8 mouse cellular contexts compared by ENCODE assay signal in genomic region chr10:80296824-80297223, GRCm38 (mm10). TPM values are rescaled to one million over a fixed set of nuclear protein-coding genes. Genes with fewer than 3 reads are reported as not detected.
DNase-seq lines count a peak whose midpoint lies in the region; ATAC-seq and TF ChIP-seq lines count a peak whose summit lies in the region.
"Had no signal": no experiment of that assay in that cellular context is flagged by ENCODE, and none has a peak within 500 bp of the region (broad histone marks: within the 10 kb centered on the region; RNA-seq: fewer than 3 reads in every experiment).

No protein-coding gene starts in this region.

- TF ChIP-seq CTCF in hindbrain, postnatal 0 days (IDR thresholded peaks at IDR 0.05; ENCODE audit: low read depth), result no peak
- TF ChIP-seq CTCF in olfactory bulb, adult 2 months (IDR thresholded peaks at IDR 0.05; ENCODE audit: insufficient read depth, low read depth, low read length), result no peak

- H3K27ac ChIP-seq in limb, embryonic 11.5 days (replicated peaks; ENCODE audit: low read depth, low read length), result no peak overlapping the region
- no peak overlapping the region for H3K27ac ChIP-seq in limb, embryonic 10.5 days
- peak overlapping the region; percentile 95 for H3K27ac ChIP-seq in forebrain, embryonic 12.5 days
- peak overlapping the region; percentile 99 for H3K27ac ChIP-seq in hindbrain, postnatal 0 days
- H3K27ac ChIP-seq in olfactory bulb, adult 2 months (ENCODE audit: insufficient read depth, low read depth, low read length), result peak overlapping the region; percentile 32
- H3K27ac ChIP-seq: liver, embryonic 13.5 days had no signal

- H3K36me3 ChIP-seq in limb, embryonic 11.5 days (ENCODE audit: control insufficient read depth, insufficient read depth, low read length), result peaks cover 14% of the 10 kb centered on the region; the same call in 1 of the 2 replicates
- H3K36me3 ChIP-seq in limb, embryonic 10.5 days, result peaks cover 22% of the 10 kb centered on the region
- peaks cover 20% of the 10 kb centered on the region for H3K36me3 ChIP-seq in forebrain, embryonic 12.5 days (replicated peaks)
- H3K36me3 ChIP-seq in hindbrain, postnatal 0 days (ENCODE audit: insufficient read depth, low read length), result peaks cover 10% of the 10 kb centered on the region; the same call in 1 of the 2 replicates

- no peak overlapping the region; the same call in 1 of the 2 replicates for H3K4me2 ChIP-seq in limb, embryonic 11.5 days (ENCODE audit: low read depth, severe bottlenecking)
- peak overlapping the region; percentile 62 for H3K4me2 ChIP-seq in forebrain, embryonic 12.5 days
- peak overlapping the region; percentile 79 for H3K4me2 ChIP-seq in hindbrain, postnatal 0 days (ENCODE audit: low read depth, low read length)

- peaks cover 29% of the 10 kb centered on the region for H3K4me1 ChIP-seq in limb, embryonic 11.5 days (ENCODE audit: control insufficient read depth, insufficient read depth, low read length)
- H3K4me1 ChIP-seq in limb, embryonic 10.5 days, result peaks cover 60% of the 10 kb centered on the region
- peaks cover 84% of the 10 kb centered on the region for H3K4me1 ChIP-seq in forebrain, embryonic 12.5 days
- H3K4me1 ChIP-seq in hindbrain, postnatal 0 days (ENCODE audit: insufficient read depth, low read length), result peaks cover 38% of the 10 kb centered on the region
- peaks cover 64% of the 10 kb centered on the region for H3K4me1 ChIP-seq in olfactory bulb, adult 2 months (ENCODE audit: control insufficient read depth, insufficient read depth, low read length)

- no peak for TF ChIP-seq POLR2A in olfactory bulb, adult 2 months (IDR thresholded peaks at IDR 0.05; ENCODE audit: insufficient read depth, low read depth, low read length)

- 0 out of 2 replicates have a peak overlapping the region, but pooled peaks have one; percentile 22 for H3K9ac ChIP-seq in limb, embryonic 11.5 days (ENCODE audit: low read length)
- H3K9ac ChIP-seq in forebrain, embryonic 12.5 days, result peak overlapping the region; percentile 69
- peak overlapping the region; percentile 64 for H3K9ac ChIP-seq in hindbrain, postnatal 0 days (replicated peaks; ENCODE audit: low read length)

- 80% methylated on average over 5 of the region's 5 CpGs for WGBS in limb, embryonic 11.5 days
- WGBS in limb, embryonic 10.5 days, result 85% methylated on average over 5 of the region's 5 CpGs
- 80% methylated on average over 5 of the region's 5 CpGs for WGBS in forebrain, embryonic 12.5 days
- WGBS in hindbrain, postnatal 0 days, result 71% methylated on average over 5 of the region's 5 CpGs
- WGBS in olfactory bulb, adult 2 months, result 78% methylated on average over 5 of the region's 5 CpGs

- H3K9me3 ChIP-seq in limb, embryonic 11.5 days (ENCODE audit: control insufficient read depth, low read length), result no peaks in the 10 kb centered on the region
- H3K9me3 ChIP-seq in limb, embryonic 10.5 days (replicated peaks), result no peaks in the 10 kb centered on the region
- H3K9me3 ChIP-seq in forebrain, embryonic 12.5 days, result no peaks in the 10 kb centered on the region
- H3K9me3 ChIP-seq in hindbrain, postnatal 0 days (ENCODE audit: low read length), result no peaks in the 10 kb centered on the region
- H3K9me3 ChIP-seq: liver, embryonic 13.5 days had no signal

- H3K27me3 ChIP-seq in limb, embryonic 11.5 days (ENCODE audit: control insufficient read depth, insufficient read depth, low read length), result peaks cover 39% of the 10 kb centered on the region
- peaks cover 57% of the 10 kb centered on the region for H3K27me3 ChIP-seq in limb, embryonic 10.5 days (ENCODE audit: low read depth, poor library complexity, severe bottlenecking)
- 0 out of 2 replicates have a peak, but pooled peaks cover 9% of the 10 kb centered on the region for H3K27me3 ChIP-seq in forebrain, embryonic 12.5 days
- no peaks in the 10 kb centered on the region for H3K27me3 ChIP-seq in hindbrain, postnatal 0 days (ENCODE audit: insufficient read depth, low read length)

- DNase-seq in limb, embryonic 11.5 days (ENCODE audit: low spot score), result no peak
- no peak for DNase-seq in limb, embryonic 10.5 days (ENCODE audit: low spot score)
- no peak for DNase-seq in hindbrain, postnatal 0 days (ENCODE audit: low spot score)
- DNase-seq in adrenal gland, postnatal 36 days, result no peak
- no peak for DNase-seq in lung, postnatal 4 days
- DNase-seq: liver, embryonic 13.5 days had no signal

- H3K4me3 ChIP-seq in limb, embryonic 11.5 days (ENCODE audit: low read depth, low read length), result no peak overlapping the region
- no peak overlapping the region for H3K4me3 ChIP-seq in limb, embryonic 10.5 days
- H3K4me3 ChIP-seq in forebrain, embryonic 12.5 days (replicated peaks), result peak overlapping the region; percentile 46
- peak overlapping the region; percentile 48; the same call in 1 of the 2 replicates for H3K4me3 ChIP-seq in hindbrain, postnatal 0 days (ENCODE audit: low read length)
- H3K4me3 ChIP-seq in olfactory bulb, adult 2 months (ENCODE audit: insufficient read depth, low read depth, low read length), result peak overlapping the region; percentile 77

- no peak for ATAC-seq in limb, embryonic 11.5 days (ENCODE audit: insufficient number of reproducible peaks, low FRiP score, low TSS enrichment, low read depth)
- ATAC-seq in forebrain, embryonic 12.5 days (ENCODE audit: low FRiP score), result no peak
- ATAC-seq in hindbrain, postnatal 0 days, result no peak

RNA-seq across cellular contexts. Expression of gene Apc2, which starts 1.0 kb away (rescaled TPM):
- polyA plus RNA-seq in limb, embryonic 11.5 days (2014; fragmentation: Nextera tagmentation; extraction: Ambion mirVana), result 4.5 and 5.0 TPM in 2 replicates
- polyA plus RNA-seq in limb, embryonic 10.5 days (2016; fragmentation: Nextera tagmentation; extraction: Ambion mirVana), result 0.90 and 2.9 TPM in 2 replicates
- 144 and 165 TPM in 2 replicates for polyA plus RNA-seq in forebrain, embryonic 12.5 days (2016; fragmentation: Nextera tagmentation; extraction: Ambion mirVana)
- 358 and 374 TPM in 2 replicates for total RNA-seq in hindbrain, postnatal 0 days (2014; rRNA removed)
- 81.3 and 97.6 TPM in 2 replicates for polyA plus RNA-seq in hindbrain, postnatal 0 days (2015; fragmentation: Nextera tagmentation; extraction: Ambion mirVana)
- not detected in 2 replicates for polyA plus RNA-seq in olfactory bulb, adult 2 months (2012; ENCODE audit: insufficient read depth, insufficient read length, low replicate concordance, missing spikeins)
- 1 to 10 TPM in 1 of 2 experiments, under 1 TPM in 1; 0.70 to 1.5 TPM for total RNA-seq in adrenal gland, postnatal 36 days (2021)

RNA-seq across cellular contexts. Expression of gene Rps15, which starts 4.6 kb away (rescaled TPM):
- polyA plus RNA-seq in limb, embryonic 11.5 days (2014; fragmentation: Nextera tagmentation; extraction: Ambion mirVana), result 1,071 TPM in 2 replicates
- polyA plus RNA-seq in limb, embryonic 10.5 days (2016; fragmentation: Nextera tagmentation; extraction: Ambion mirVana), result 1,092 and 1,255 TPM in 2 replicates
- polyA plus RNA-seq in forebrain, embryonic 12.5 days (2016; fragmentation: Nextera tagmentation; extraction: Ambion mirVana), result 708 and 760 TPM in 2 replicates
- 1,031 and 1,483 TPM in 2 replicates for total RNA-seq in hindbrain, postnatal 0 days (2014; rRNA removed)
- 676 and 682 TPM in 2 replicates for polyA plus RNA-seq in hindbrain, postnatal 0 days (2015; fragmentation: Nextera tagmentation; extraction: Ambion mirVana)
- polyA plus RNA-seq in olfactory bulb, adult 2 months (2012; ENCODE audit: insufficient read depth, insufficient read length, low replicate concordance, missing spikeins), result 978 TPM in 1 of 2 replicates, not detected in the other
- total RNA-seq in adrenal gland, postnatal 36 days (2021), result 1,000 to 10,000 TPM; 1,173 to 1,236 TPM

RNA-seq across cellular contexts. Expression of gene 2310011J03Rik, which starts 23.5 kb away (rescaled TPM):
- polyA plus RNA-seq in limb, embryonic 11.5 days (2014; fragmentation: Nextera tagmentation; extraction: Ambion mirVana), result 38.1 and 45.0 TPM in 2 replicates
- polyA plus RNA-seq in limb, embryonic 10.5 days (2016; fragmentation: Nextera tagmentation; extraction: Ambion mirVana), result 58.2 and 60.9 TPM in 2 replicates
- 42.6 and 44.4 TPM in 2 replicates for polyA plus RNA-seq in forebrain, embryonic 12.5 days (2016; fragmentation: Nextera tagmentation; extraction: Ambion mirVana)
- 28.9 and 36.0 TPM in 2 replicates for total RNA-seq in hindbrain, postnatal 0 days (2014; rRNA removed)
- 35.7 and 38.4 TPM in 2 replicates for polyA plus RNA-seq in hindbrain, postnatal 0 days (2015; fragmentation: Nextera tagmentation; extraction: Ambion mirVana)
- not detected in 2 replicates for polyA plus RNA-seq in olfactory bulb, adult 2 months (2012; ENCODE audit: insufficient read depth, insufficient read length, low replicate concordance, missing spikeins)
- total RNA-seq in adrenal gland, postnatal 36 days (2021), result 10 to 100 TPM; 24.6 to 32.0 TPM

RNA-seq across cellular contexts. Expression of gene Pcsk4, which starts 32.5 kb away (rescaled TPM):
- polyA plus RNA-seq in limb, embryonic 11.5 days (2014; fragmentation: Nextera tagmentation; extraction: Ambion mirVana), result 4.4 and 5.3 TPM in 2 replicates
- polyA plus RNA-seq in limb, embryonic 10.5 days (2016; fragmentation: Nextera tagmentation; extraction: Ambion mirVana), result 6.1 and 6.3 TPM in 2 replicates
- polyA plus RNA-seq in forebrain, embryonic 12.5 days (2016; fragmentation: Nextera tagmentation; extraction: Ambion mirVana), result 3.7 and 3.8 TPM in 2 replicates
- 3.8 and 6.7 TPM in 2 replicates for total RNA-seq in hindbrain, postnatal 0 days (2014; rRNA removed)
- 11.0 and 11.8 TPM in 2 replicates for polyA plus RNA-seq in hindbrain, postnatal 0 days (2015; fragmentation: Nextera tagmentation; extraction: Ambion mirVana)
- not detected in 2 replicates for polyA plus RNA-seq in olfactory bulb, adult 2 months (2012; ENCODE audit: insufficient read depth, insufficient read length, low replicate concordance, missing spikeins)
- 1 to 10 TPM; 2.2 to 3.3 TPM for total RNA-seq in adrenal gland, postnatal 36 days (2021)

RNA-seq across cellular contexts. Expression of gene Reep6, which starts 32.9 kb away (rescaled TPM):
- 5.2 and 7.2 TPM in 2 replicates for polyA plus RNA-seq in limb, embryonic 11.5 days (2014; fragmentation: Nextera tagmentation; extraction: Ambion mirVana)
- 5.4 and 6.6 TPM in 2 replicates for polyA plus RNA-seq in limb, embryonic 10.5 days (2016; fragmentation: Nextera tagmentation; extraction: Ambion mirVana)
- 4.1 and 4.4 TPM in 2 replicates for polyA plus RNA-seq in forebrain, embryonic 12.5 days (2016; fragmentation: Nextera tagmentation; extraction: Ambion mirVana)
- 3.7 TPM in 2 replicates for total RNA-seq in hindbrain, postnatal 0 days (2014; rRNA removed)
- 5.2 and 5.5 TPM in 2 replicates for polyA plus RNA-seq in hindbrain, postnatal 0 days (2015; fragmentation: Nextera tagmentation; extraction: Ambion mirVana)
- not detected in 2 replicates for polyA plus RNA-seq in olfactory bulb, adult 2 months (2012; ENCODE audit: insufficient read depth, insufficient read length, low replicate concordance, missing spikeins)
- total RNA-seq in adrenal gland, postnatal 36 days (2021), result 10 to 100 TPM; 11.0 to 13.7 TPM

Comparison
In these comparisons a context has a peak if more than half of its experiments do, and no peak if none do; other contexts are left out.
1. H3K27ac ChIP-seq: peak in forebrain, embryonic 12.5 days (single experiment), hindbrain, postnatal 0 days (single experiment) and olfactory bulb, adult 2 months (single experiment); none in limb, embryonic 11.5 days (single experiment) and limb, embryonic 10.5 days (single experiment).
2. H3K4me3 ChIP-seq: peak in forebrain, embryonic 12.5 days (single experiment), hindbrain, postnatal 0 days (single experiment) and olfactory bulb, adult 2 months (single experiment); none in limb, embryonic 11.5 days (single experiment) and limb, embryonic 10.5 days (single experiment).
3. RNA of gene Apc2, which starts 1.0 kb away (polyA plus RNA-seq): 144 to 165 TPM in forebrain, embryonic 12.5 days and 81.3 to 97.6 TPM in hindbrain, postnatal 0 days; 4.5 to 5.0 TPM in limb, embryonic 11.5 days, 0.90 to 2.9 TPM in limb, embryonic 10.5 days and not detected in olfactory bulb, adult 2 months; every median in the first group is over 10 times any median in the second.
4. RNA of gene 2310011J03Rik, which starts 23.5 kb away (polyA plus RNA-seq): 58.2 to 60.9 TPM in limb, embryonic 10.5 days, 38.1 to 45.0 TPM in limb, embryonic 11.5 days, 42.6 to 44.4 TPM in forebrain, embryonic 12.5 days and 35.7 to 38.4 TPM in hindbrain, postnatal 0 days; not detected in olfactory bulb, adult 2 months; every median in the first group is over 10 times any median in the second.
5. Peak in every context shown above with its lines, with median percentiles within 50 percentile points of each other: H3K9ac ChIP-seq.